Mouse (Mus musculus) T-cell, adult 2 months (primary cell): Measurements from ENCODE around the gene Preb.

Experiments used
- DNase-seq: peaks from one replicate; pipeline ENCODE4 v3.0.0; 2022; ENCODE audit warnings: low spot score

Preb gene

DNA sequence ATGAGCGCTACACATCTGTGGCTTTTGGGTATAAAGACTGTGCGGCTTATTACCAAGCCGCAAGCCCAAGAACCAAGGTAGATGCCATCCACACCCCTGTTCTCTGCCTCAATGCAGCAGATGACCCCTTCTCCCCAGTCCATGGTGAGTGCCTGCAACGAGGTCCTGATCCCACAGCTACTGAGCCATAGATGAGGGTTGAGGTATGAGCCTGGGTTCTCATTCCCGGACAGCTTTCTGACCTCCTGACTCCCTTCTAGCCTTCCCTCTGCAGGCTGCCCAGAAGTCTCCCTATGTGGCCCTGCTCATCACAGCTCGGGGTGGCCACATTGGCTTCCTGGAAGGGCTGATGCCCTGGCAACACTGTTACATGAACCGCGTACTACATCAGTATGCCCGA lies 5.6 kb downstream of the Preb start:
- DNase-seq = no peak

DNA sequence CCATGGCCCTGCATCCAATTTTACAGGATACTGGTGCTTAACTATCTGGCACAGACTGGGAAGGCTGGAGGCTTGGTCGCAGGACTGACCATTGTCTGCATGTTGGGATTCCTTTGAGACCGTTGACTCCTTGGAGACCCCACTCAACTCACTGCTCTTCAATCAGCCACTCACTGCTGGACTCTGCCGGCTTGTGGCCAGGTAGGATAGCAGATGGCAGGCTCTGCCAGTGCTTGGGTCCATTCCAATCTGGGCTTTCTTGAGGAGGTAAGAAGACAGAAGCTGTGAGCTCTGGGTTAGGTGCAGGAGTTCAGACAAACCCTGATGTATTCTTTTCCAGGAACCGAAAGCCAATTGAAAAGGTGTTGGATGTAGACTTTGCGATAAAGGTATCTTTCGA lies 6.1 kb downstream of the Preb start:
- DNase-seq = no peak

DNA sequence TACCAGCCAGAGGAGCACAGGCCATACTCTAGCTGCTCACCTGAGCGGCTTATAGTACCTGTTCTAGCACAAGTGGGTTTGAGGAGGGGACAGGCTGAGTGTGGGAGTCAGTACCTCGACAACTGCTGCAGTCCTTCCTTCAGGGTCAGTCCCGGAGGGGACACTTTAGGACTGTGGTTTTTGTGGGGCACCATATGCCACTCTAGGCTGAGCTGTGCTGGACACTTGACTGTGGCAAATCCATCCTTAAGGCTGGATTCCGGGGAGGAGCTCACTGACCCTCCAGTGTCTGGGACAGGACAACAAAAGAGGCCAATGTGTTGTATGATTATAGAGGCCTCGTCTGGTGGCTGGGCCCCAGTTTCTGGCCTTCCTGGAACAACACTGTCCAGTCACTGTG lies 7.6 kb downstream of the Preb start:
- no peak for DNase-seq

DNA sequence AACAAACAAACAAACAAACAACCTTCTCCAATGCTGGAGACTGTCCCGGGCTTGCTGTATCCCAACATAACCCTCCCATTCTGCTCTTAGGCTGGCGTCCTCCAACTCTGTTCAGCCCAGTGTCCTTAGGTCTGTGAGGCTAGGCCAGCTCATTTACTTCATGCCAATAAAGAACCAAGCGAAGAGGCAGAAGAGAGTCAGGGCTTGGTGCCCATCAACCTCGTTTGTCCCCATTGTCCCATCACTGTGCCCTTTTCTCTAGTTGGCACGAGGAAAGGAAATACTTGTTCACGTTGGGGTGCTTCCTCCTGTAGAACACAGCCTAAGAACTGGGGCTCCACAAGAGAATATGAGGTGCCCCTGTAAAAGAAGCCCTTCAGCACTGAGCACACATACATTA lies 8.5 kb downstream of the Preb start:
- no peak for DNase-seq

DNA sequence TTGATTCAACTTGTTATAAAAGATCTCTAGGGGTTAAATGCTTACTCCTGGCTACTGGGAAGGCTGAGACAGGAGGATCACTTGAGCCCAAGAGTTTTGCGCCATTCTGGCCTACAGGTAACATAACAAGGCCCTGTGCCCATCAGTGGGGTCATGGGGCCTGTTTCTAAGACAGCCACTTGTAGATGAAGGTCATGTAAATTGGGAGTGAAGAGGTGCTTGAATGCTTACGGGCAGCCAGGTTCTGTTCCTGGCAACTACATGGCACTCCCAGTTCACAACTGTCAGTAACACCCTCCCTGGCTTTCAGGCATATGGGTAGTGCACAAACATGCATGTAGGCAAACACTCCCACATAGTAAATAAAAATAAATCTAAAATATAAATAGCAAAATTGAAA lies 9.2 kb downstream of the Preb start:
- DNase-seq = no peak

DNA sequence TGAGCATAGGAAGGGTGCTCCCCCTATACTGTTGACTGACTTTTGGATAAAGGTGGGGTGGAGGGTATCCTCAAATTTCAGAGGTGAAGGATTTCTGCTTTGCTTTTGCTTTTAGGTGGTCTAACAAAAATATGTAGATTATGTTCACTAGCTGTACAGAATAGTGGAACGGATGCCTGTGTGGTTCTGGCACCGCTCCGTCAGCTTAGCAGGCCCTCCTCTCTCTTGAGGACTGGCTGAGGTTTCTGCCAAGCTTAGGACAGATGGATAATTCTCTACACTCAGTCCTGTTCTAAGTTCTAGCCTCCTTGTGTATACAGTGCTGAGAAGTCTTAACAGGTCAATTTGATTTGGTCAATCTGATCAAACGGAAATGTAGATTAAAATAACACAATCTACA lies 9.7 kb downstream of the Preb start:
- no peak for DNase-seq

DNA sequence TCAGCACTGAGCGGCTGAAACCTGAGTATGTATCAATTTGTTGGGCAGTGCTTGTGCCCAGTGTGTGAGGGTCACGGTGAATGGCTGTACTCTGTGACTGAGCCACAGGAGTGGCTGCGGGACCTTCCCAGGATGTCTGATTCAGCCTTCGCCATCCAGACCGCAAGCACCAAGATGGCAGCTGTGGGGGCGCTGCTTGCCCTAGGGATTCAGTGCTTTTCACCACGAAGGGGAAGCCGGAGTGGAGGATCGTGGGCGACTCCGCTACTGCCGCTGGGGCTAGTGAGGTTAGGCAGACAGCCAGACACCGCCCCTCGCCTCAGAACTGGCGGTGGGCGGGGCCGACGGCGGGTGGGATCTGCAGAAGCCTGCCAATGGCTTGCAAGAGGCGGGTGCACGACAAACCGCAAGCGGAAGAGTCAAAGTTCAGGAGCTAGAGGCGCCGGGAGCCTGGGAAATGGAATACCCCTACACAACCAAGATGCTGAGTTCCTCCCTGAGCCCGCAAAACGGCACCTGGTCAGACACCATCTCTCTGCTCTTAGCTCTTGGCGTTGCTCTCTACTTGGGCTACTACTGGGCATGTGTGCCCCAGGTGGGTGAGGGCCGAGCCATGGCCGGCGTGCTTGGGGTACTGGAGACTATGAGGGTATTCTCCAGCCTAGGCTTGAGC lies 10.4 kb downstream of the Preb start:
- DNase-seq = peak; percentile 92

DNA sequence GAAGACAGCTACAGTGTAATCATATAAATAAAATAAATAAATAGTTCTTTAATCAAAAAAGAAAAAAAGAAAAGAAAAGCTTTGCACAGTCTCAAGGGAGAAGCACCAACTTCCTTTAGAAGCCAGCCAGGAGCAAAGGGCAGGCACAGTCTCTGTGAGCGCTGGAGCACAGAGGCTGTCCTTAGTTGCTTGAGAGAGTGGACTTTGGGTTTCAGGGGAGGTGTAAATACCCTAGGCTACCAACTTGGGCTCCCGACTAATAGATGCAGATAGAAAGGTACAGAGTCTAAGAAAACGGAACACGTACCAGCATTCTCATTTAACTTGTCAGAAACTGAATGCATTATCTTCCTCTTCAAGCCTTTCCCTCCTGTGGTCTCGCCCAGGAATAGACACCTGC lies 11.5 kb downstream of the Preb start:
- DNase-seq = no peak

DNA sequence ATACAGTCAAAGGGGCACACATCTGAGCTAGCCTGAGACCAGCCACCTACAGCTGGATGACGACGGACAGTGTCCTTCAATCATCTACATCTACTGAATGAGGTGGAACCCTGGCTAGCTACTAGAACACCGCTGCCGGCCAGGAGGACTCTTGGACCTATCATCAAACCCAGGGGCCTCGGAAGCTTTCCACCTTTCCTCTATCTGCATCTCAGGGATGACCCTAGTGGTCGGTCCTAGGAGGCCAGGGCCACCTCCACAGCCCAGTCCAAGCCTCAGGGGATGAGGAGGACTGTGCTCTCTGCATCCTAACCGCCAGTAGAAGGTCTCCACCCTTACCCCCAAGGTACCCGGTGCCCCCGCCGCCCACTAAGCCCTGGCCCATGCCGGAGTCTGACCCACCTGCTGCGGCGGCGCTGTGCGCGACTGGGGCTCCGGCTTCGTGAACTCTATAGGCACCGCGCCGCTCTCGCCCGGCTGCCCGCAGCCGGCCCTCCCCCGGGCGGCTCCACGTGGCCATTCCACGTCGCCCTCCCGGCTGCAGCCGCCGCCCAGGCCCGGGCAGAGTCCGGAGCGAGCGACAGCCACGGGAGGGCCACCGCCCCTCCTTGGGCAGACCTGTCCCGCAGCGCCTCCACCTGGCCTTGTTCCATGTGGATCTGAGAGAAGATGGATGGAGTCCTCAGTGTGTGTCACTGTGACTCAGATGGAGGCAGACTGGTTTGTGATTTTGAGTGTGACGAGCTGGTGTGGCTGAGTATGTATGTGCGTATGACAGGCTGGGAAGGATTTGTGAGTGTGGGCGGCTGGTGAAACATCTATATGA lies 15.0 kb downstream of the Preb start, which contains the start of gene Cgref1:
TSS of gene Cgref1 (minus strand) at position 636 of the 826 bp plus-strand sequence.
- peak; percentile 16 for DNase-seq

DNA sequence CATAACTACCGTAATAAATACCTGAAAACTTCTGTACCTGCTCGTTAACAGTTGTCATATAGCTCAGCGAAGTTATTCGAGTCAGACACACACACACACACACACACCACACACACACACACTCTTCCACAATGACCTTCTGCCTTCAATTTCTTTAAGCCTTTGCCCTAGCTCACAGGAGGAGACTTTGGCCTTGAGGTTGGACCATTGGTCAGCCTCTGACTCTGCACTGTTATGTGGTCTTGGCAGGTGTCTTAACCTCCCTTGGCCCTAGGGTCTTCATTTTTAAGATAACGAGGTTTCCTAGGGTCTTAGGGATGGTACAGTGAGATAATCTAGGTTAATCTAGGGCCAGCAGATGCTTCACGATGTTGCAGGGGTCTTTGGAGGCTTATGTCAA lies 15.8 kb downstream of the Preb start:
- no peak for DNase-seq

DNA sequence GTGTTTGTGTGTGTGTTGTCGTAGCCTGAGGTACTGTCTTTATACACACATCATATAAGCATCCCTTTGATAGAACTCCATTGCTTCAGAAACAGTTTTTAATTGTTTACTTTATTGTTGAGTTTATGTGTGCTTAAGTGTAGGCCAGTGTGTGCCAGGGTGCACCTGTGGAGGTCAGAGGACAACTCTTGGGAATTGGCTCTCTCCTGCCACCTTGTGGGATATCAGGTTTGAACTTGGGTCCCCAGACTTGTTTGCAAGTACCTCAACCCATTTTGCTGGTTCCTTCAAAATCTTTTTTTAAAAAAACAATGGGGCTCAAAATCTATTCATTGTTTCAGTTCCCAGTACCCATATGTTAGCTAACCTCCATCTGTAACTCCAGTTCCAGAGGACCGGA lies 17.2 kb downstream of the Preb start:
- no peak for DNase-seq

DNA sequence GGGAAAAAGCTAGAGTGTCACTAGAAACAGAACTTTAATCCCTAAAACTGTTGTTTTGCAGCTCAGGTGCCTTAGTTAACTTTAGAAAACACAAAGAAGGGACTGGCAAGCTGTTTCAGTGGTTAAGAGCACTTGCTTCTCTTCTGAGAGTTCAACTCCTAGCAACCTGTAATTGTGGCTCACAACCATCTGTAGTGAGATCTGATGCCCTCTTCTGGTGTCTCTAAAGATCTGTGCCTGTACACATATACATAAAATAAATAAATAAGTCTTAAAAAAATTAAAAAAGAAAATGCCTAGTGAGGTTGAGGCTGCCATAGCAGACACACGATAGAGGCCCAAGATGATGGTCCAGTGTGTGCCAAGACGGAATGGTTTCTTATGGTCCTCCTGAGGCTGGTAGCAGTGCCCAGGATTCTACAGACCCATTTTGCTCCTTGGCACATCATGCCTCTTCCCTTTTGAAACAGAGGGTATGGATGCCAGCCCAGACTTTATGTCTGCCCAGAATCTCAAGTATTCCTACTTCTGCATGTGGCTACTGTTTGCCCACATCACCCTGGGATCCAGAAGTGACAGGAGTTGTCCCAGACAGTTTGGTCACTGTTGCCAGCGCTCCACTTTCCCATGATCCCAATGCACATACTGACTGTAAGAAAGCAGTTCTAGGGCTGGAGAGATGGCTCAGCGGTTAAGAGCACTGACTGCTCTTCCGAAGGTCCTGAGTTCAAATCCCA lies 25.3 kb downstream of the Preb start:
- no peak for DNase-seq

DNA sequence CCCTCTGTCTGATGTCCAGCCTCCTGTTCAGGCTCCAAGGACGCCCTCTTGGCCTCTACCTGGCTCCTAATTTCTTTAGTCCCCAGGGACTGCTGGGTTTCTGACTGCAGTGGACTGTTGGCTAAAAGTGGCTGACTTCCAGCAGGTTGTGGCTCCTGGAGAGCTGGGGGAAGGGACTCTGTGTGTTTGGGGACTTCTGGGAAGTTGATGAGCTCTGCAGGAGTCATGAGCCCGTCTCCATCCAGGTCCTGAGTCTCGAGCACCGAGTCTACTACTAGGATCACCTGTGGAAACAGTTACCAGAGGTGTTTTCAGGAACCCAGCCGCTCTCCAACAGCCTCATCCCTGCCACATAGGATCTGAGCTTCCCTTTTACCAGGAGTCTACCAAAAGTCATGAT lies 26.5 kb downstream of the Preb start:
- no peak for DNase-seq

DNA sequence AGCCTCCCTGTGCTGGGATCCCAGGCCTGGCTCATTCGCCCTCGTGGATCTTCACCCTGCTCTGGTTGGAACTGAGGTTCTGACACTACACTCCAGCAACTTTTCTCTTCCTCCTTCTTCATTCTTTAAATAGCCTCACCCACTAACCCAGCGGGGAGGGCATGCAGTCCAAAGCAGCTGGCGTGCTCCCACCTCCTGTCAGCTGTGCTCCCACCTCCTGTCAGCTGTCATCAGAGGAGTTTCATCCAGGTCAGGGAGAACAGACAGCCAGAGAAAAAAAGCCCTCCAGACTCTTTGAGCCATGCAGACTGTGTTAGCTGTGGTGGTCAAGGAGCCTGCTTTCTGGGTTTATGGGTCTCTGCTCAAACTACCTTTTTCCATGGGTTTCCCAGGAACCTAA lies 28.8 kb downstream of the Preb start:
- DNase-seq = no peak

DNA sequence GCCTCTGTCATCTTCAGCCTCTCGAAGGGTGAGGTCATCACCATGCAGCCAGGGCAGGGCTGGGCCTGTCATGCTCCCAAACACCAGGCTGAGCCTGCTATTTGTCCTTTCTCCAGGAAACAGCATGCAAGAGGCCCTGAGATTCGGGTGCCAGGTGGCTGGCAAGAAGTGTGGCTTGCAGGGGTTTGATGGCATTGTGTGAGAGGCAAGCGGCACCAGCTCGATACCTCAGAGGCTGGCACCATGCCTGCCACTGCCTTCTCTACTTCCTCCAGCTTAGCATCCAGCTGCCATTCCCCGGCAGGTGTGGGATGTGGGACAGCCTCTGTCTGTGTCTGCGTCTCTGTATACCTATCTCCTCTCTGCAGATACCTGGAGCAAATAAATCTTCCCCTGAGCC lies 29.3 kb downstream of the Preb start:
- DNase-seq = no peak

DNA sequence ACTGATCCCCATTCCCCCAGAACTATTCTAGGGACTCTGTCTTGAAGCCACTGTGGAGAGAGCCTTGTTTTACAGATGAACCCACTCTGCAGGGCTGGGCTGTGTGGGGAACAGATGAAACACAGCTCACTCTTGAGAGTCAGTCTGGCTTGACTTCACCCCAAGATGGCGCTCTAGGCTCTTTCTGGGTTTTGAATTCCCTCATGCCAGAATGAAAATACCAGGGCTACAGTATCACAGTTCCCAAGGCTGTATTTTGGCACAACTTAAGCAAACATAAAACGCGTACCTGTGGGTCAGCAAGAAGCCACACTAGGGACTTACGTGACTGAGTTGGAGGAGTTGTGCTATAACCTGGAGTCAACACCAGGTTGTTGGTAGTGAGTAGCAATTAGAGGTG lies 30.0 kb downstream of the Preb start:
- DNase-seq = peak; percentile 37

DNA sequence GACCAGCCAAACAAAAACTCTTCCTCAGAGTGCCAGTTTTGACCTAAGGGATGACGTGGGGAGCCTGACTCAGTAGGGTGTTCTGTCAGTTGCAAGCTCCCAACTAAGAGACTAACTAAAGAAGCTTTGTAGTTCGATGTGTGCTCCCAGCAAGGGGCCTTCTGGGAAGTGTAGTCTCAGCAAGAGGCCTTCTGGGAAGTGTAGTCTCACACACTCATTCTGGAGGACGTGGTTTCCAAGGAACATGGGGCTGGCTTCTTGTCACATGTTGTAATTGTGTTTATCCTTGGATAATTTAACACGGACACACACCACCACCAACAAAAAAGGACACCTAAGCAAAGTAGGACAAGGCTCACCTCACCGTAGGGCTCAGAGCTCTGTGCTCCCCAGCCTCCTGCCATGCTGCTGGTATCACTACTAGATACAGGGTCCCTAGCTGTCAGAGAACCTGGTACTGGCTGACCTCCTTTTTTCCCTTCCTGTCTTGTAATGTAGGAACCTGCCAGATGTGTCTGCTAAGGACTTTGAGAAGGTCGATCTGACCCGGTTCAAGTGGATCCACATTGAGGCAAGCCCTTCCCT lies 32.1 kb downstream of the Preb start:
- no peak for DNase-seq

DNA sequence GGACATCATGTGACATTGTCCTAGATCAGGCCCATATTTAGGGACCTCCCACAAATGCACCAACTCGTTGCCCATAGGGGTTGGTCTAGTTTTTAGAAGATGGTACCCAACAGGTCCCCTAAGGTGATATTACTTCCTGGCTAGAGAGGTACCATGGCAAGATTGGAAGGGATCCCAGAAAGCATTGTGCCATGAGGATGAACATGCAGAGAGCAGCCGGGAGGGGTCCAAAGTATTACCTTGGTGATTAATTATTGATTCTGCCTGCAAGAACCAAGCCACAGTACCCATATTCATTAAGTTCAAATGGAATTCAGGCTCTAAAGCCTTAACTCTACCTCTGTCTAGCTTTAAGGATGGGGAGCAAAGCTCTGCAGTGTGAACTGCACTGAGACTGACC lies 34.1 kb downstream of the Preb start:
- DNase-seq = no peak

DNA sequence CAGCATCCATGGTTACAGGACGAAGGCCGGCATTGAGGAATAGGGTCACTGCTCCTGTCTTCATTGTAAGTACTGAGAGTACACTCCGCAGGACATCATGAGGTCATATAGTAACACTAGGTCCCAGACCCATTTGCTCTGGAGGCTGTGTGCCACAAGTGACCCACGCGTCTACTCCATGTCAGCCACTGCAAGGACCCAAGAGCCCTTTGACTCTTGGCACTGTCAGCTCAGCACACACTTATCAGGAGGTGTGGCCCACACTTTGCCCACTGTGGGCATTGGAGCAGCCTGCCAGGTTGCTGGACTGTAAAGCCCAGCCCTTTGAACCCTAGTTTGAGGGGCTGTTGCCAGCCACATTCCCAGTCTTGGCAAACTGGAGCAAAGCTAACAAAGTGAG lies 34.9 kb downstream of the Preb start:
- DNase-seq = no peak

DNA sequence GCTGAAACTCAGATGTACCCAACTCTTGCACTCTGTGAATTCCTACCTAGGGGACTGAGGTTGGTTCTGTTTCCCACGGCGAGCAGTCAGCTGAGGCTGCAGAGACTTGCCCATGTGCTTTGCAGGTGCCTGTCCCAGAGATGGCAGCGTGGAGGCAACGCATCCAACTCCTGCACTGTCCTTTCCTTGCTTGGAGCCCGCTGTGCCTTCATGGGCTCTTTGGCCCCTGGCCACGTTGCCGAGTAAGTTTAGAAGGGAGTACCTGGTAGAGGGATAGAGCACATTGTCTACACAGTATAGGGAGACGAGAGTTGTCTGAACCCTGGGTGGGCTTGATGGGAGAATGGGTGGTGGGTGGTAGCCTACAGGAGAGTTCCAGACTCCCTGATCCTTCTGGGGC lies 35.5 kb downstream of the Preb start:
- DNase-seq = no peak

DNA sequence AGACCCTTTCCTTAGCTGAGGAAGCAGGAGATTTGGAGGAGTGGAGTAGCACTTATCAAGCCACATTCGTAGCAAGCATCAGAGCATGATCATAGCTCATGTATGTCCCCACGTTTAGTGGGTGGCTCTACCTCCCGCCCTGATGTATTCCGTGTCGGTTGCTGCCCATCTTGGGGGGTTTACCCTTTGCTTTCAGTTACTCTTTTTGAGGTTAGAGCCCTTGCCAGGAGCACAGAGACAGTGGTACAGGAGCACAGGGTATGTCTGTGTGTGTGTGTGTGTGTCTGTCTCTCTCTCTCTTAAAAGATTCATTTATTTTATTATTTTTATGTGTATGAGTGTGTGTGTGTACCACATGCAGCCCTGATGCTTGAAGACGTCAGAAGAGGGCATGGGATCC lies 37.0 kb downstream of the Preb start:
- DNase-seq = no peak

DNA sequence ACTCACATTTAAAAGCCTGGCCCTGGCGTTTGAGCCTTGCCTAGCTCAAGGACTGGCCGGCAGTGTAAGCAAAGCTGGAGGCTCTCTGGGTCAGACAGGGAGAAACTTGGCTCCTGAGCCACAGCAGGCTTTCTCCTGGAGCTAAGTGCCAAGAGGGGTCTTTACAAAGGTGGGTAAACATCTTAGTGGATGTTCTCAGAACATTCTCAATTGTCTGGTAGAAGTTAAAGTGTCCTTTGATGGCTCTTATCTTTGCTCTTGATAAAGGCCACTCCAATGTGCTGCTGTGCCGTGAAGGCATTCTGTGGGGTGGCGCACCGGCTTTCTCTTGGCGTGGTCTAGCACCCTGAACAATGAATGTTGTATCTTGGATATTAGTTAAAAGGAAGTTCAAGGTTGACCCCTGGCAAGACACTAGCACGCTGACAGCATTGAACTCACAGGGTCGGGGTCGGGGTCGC lies 37.5 kb downstream of the Preb start:
- DNase-seq = no peak
